Mouse (Mus musculus): ENCODE data around the gene Hs3st3a1.

Gene Hs3st3a1

DNA sequence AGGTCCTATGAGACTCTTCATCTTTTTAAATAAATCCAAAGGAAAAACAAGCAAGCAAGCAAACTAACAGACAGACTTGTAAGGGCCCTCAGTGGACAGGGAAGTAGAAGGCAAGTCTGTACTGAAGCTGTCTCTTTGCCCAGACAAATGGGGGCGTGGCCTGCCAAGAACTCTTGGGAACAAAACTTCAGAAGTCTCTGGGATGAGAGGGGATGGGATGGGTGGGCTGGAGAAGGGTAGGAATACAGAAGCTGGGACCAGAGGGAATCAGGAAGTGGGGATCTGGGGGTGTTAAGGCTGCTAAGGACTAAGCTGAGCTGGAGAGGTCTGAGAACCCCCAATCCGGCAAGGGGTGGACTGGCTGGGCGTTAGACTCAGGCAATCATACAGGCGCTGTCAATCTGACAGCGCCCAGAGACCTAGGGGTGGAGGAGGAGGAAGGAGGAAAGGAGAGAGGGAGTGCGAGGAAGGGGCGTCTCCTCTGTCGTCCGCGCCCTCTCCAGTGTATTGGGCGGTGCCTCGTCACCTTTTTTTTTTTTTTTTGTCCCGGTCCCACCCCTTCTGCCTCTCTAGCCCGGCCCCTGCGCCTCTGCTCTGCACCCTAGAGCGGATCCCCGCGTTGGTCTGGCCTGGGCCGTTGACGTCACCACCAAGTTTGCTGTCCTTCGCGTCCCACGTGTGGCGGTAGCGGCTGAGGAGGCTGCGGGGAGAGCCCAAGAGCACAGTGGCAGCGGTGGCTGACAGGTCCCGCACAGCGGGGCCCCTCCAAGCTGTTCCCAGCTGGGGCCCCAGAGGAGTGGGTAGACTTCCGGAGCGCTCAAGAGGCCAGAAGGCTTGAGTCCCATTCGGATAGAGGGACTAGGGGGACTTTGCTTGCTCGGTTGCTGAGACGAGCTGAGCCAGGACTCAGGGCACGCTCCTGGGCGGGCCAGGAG, at the start of gene Hs3st3a1:
Hs3st3a1 (plus strand) TSS at position 722 of the 935 bp plus-strand sequence.
- DNase-seq (ENCODE audit: low read depth, low spot score) = peak; percentile 60

DNA sequence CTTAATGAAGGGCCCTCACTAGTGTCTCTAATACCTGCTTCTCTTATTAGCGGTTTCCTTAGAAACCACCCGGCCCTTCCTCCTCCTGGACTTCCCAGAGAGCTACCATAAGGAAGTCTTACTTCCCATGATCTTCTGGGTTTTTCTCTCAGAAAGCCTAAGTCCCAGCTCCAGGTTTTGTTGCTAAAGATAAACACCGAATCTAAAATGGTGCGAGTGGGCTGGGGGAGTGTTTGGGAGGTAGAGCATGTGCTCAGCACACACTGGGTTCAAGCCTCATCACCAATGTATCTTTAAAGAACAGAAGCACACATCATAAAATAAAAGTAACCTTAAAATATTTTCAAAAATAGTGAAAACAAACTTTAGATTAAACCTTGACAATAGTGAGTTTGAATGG, 48.8 kb upstream of the Hs3st3a1 start:
- no peak for DNase-seq (ENCODE audit: low read depth, low spot score)

DNA sequence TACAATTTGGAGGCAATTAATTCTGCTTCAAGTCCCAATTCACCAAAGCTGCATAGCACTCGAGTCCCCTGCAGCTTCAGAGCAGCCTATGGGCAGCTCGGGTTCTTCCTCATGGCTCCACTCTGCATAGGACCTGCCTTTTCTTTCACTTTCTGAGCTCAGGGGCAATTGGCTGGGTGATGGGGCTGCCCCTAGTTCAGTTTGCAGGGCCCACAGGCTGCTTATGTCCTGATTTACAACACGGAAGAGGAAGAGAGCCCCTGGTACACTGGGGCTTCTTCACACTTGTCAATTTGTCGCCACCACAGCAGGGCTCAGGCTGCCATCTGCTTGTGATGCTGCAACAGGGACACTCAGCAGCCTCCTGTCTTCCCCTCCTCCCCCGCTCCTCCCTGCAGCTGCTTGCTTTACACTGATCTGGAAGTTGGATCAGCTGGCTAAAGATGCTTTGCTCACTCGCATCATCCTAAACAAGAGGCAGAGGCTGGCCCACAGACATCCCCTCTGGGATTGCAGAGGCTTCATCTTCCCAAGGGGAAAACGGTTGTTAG, 38.7 kb upstream of the Hs3st3a1 start:
- DNase-seq (ENCODE audit: low read depth, low spot score) = no peak

DNA sequence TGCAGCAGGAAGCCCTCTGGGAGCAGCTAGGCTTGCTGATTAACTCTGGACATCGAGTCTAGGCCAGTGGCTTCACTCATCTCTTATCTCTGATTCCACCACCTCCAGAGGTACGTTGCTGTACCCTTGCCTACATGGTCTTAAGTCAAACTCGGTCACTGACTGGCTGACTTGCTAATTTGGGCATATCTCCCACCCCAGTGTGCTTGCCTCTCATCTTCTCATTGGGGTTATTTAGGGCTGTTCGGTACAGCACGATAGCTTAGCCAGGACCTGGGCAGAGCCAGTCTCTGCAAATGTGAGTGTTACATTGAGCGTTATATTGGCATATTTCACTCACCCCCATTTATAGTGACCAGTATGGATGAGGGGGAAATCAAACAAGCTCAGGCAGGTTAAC, 38.2 kb upstream of the Hs3st3a1 start:
- DNase-seq (ENCODE audit: low read depth, low spot score) = no peak

DNA sequence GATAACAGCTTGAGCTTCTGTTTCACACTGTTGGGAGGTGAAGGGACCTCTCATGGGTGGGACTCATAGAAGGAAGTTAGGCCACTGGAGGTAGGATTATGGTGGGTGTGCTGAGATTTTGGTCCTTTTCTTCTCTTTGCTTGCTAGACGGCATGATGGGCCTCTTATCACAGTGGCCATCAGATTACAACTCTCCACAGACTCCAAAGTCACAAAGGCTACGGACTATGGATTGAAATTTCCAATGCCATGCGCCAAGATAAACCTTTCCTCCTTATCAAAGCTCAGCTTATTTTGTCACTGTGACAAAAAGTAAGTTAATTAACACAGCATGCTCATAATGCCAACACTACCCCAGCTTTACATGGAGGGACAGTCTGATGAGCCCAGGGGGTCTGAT, 37.5 kb upstream of the Hs3st3a1 start:
- DNase-seq (ENCODE audit: low read depth, low spot score) = no peak

DNA sequence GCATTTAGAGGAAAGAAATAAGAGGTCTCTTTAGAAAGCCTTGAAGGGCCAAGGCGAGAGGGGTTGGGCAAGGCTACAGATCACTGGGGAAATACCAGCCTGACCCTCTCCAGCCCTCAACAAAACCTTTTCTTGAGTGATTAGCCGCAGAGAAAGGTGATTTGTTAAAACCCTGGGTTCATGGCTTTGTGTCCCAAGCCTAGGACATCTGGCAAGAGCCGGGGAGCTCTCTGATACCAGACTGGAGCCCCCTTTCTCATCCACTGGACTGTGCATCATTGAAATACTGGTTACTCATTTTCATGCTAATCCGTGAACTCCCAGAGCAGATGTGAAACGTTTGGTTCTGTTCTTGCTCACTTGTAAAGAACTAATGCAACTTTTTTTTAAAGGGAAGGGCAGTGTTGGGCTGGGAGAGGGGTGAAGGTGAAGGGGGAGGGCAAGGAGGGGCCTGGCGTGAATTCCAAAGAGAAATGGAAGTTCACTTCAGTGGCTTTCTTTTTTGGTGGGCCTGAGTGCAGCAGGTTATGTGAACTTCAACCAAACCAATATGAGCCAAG, 34.5 kb upstream of the Hs3st3a1 start:
- no peak for DNase-seq (ENCODE audit: low read depth, low spot score)

DNA sequence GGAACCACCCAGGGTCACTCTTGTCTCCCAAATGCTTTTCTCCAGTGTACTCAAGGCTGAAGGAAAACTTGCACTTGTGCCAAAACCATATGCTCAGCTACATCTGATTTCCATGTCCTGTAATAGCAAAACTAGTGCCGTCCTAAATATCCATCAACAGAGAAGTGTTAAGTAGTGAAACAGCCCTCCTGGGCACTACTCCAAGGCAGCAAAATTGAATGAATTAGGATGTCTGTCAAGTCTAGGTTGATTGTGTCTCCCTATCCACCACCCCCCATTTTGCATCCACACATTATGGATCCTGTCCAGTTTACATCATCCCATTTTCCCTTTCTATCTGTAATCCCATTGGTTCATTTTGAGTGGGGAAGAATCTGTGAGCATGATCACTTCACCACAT, 16.2 kb upstream of the Hs3st3a1 start:
- DNase-seq (ENCODE audit: low read depth, low spot score) = no peak

DNA sequence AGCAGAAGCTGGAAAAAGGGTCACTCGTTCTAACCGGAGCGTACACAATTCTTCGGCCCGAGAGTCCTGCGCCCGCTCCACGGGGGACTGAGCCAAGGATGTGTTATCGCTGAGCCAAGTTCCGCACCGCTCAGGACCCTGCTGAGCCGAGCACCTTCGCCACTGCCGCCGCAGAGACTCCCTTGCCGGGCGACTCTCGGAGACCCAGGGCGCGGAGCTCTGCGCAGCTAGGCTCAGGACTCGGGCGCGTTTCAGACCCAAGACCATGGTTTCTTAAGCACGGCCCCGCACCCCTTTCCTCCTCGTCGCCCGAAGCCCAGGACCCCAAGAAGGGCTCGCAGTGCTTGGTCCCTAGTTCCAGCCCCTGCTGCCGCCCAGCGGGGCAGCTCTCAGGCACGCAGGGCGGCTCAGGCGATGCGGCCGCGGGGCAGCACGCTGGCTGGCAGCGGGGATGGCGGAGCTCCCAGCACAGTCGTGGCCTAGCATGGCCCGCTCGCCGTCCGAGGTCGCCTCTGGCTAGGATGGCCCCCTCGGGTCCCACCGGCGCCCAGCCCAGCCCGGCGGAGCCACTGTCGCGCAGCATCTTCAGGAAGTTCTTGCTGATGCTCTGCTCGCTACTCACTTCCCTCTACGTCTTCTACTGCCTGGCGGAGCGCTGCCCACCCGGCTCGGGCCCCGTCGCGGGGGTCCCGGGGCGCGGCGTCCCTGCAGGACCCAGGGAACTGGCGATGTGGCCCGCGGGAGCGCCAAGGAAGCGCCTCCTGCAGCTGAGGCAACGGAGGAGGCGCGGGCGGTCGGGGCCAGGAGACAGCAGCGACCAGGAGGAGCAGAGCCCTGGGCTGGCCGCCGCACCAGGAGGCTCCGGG, 647 bp downstream of the Hs3st3a1 start:
- DNase-seq (ENCODE audit: low read depth, low spot score) = peak; percentile 38

DNA sequence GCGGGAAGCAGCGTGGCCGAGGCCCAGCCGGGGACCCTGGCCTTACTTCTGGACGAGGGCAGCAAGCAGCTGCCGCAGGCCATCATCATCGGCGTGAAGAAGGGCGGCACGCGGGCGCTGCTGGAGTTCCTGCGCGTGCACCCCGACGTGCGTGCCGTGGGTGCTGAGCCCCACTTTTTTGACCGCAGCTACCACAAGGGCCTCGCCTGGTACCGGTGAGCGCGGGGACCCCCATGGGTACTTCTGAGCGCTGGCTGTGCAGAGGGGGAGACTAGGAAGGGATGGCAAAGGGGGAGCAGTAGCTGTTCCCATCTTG, 1.2 kb downstream of the Hs3st3a1 start, which contains the start of gene F930015N05Rik:
F930015N05Rik (minus strand) TSS at position 242 of the 316 bp plus-strand sequence.
- no peak for DNase-seq (ENCODE audit: low read depth, low spot score)

DNA sequence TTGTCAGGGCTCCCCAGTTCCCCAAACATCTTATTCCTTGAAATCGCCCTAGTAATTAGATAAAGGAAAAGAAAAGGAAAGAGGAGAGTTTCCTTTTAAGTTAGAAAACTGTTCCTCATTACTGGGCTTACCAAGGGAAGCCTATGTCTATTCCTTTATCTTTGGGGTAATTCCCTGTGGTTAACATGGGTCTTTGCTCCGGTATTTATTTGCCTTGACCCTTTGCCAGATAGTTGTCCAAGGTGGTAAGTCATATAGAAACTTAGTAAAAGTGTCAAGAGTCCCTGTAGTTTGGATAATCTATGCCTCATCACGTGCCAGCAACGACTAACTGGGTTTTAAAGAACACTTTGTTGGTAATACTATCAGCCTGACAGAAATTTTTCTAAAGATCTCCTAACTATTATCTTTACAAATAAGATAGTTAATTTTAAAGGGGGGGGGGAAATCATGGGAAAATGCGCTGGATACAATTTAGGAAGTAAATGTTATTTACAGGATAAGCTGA, 1.7 kb downstream of the Hs3st3a1 start:
- no peak for DNase-seq (ENCODE audit: low read depth, low spot score)

DNA sequence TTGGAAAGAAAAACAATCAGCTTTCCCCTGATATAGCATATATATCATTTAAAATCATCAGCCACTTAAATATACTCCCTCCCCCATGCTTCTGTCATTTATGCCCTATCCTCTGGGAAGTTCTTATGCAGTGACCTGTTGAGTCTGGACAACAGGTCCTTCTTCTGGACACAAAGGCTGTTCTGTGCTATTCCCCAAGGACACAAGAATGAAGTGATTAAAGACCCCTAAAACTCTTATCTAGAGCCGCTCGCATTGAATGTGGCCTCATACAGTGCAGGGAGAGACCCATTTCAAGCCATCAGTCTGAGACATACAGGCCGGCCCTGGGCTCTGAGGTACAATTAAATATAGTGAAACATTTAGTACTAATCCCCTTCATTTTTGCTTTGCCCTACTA, 2.6 kb downstream of the Hs3st3a1 start:
- DNase-seq (ENCODE audit: low read depth, low spot score) = no peak

DNA sequence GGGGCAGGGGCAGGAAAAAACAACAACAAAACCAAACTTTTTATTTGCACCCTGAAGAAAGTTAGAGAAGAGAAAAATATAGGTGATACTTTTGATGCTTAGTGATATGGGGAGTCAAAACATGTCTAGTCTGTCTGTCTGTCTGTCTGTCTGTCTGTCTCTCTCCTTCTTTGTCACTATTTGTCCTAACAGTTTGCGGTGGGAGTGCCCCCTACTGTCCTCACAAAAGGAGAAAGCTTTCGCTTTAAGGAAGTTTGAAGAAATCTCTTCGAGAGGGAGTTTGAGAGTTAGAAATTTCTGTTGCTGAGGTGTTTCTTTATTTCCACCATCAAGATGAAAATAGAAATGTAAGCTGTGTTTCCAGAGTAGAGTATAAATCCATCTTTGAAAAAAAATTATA, 3.8 kb downstream of the Hs3st3a1 start:
- DNase-seq (ENCODE audit: low read depth, low spot score) = no peak

DNA sequence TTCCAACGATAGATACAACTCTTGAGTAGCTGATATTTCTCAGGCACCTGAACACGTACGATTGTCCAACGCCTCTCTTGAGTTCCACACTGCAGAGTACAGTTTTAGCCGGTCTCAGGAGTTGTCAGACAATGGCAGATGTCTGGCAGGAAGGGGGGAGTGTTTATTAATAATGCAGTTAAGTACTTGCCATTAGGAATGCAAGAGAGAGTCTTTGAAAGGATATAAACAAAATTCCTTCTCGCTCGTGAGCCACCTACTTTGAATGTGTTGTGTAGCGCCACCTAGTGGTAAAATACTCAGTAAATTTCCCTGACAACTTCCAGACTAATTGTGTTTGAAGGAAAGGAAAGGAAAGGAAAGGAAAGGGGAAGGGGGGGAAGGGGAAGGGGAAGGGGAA, 7.0 kb downstream of the Hs3st3a1 start:
- peak; percentile 28 for DNase-seq (ENCODE audit: low read depth, low spot score)

DNA sequence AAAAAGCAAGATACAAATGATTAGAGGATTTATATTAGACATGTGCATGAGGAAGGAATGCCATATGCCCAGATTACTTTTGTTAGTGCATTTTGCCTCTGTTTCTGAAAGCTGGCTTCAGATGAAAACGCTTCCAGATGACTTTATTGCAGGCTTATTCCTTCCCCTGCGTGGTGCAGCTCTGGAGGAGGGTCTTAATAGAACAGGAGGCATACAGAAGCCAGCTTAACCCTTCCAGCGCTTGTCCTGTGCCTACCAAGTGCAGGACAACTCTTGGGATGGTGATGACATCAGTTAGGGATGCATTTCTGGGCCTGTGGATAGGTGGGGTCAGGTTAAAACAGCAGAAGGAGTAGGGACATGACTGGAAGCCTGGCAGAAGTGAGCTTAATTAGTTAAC, 7.6 kb downstream of the Hs3st3a1 start:
- DNase-seq (ENCODE audit: low read depth, low spot score) = no peak

DNA sequence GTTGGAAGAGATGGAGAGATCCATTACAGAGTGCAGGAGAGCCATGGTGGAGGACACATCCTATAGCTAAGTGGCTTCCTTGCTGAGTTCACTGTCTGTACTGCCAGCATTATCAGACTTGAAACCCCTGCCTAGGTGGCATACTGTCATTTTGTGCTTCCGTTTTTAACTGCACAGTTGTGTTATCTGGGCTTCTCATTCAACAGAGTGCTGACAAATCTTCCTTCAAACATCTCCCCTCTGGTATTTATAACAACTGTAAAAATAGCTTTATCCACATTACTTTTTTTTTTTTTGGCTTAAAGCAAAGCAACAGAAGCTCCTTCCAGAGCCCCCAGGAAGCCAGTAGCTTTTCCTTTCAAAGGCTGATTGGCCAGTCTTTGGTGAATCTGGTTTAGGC, 10.1 kb downstream of the Hs3st3a1 start:
- no peak for DNase-seq (ENCODE audit: low read depth, low spot score)

DNA sequence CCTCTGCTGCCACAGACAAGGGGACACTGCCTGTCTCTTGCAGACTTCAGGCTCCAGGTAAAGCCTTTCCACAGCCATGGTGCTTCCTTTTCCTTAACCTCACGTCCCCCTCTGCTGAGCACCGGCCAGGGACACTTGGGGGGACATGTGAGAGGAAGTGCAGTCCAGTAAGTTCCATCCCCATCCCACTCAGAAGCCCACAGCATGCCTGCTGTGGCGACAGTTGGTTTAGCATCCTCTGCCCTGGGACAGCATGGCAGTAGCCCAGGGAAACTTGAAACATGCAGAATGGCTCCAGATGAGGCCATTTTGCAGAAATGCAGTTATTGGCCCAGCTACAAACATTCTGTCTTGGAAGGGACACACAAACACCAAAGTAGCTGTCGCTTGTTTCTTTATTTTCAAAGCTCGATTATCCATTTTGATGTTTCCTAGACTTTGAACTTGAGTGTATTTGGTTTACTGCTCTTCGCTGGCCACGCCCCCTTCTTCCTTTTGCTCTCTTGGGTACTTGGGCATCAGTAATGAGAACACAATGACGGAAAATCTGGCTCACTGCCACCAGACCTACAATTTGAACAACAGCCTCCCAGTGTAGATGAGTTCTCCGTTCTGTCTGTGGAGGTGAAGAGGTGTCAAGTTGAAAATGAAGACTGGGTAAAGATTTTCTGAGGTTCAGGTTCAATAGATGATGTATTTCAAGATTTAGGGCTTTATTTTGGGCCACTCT, 13.6 kb downstream of the Hs3st3a1 start:
- DNase-seq (ENCODE audit: low read depth, low spot score) = no peak

DNA sequence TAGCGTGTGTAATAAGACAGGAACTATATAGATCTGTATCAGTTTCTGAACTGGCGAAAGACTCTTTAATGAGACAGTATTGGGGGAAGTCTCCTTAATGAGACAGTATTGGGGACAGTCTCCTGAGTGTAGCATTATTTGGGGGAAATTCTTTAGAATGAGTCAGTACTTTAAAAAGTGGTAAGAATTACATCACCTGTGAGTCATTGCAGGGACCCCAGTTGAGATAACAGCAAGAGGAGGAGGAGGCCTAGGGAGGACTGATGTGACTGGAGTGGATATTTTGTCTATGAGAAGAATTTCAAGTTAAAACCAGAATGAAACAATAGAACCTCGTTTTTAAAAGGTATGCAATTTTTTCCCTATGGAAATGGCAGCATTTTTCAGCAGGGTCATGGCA, 26.6 kb downstream of the Hs3st3a1 start:
- DNase-seq (ENCODE audit: low read depth, low spot score) = no peak

DNA sequence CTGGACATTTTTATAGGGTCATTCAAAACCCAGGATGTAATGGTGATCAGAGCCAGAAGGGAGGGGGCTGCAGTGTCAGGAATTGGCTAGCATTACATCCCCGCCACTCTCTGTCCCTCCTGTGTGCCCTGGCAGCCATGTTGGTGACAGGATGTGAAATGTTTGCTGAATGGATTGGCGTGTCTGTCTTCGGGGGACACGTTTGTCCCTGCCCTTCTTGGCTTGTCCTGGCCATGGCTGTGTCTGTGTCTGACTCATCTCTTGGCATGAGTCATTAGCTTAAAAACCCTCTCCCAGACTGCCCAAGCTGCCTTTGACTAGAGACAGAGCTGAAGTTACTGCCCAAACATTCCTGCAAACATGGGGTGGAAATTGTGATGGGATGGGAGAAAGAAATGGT, 33.6 kb downstream of the Hs3st3a1 start:
- no peak for DNase-seq (ENCODE audit: low read depth, low spot score)

DNA sequence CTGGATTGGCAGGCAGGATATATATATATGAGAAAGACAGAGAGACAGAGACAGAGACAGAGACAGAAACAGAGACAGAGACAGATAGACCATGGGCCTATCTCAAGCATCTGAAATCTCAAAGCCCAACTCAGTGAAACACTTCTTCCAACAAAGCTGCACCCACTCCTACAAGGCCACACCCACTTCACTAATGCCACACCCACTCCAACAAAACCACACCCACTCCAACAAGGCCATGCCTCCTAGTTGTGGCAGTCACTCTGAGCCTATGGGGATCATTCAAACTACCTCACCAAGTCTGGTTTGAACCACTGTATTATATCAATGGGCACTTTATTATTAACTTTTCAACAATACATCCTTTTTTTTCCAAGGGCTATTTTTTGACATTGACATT, 35.6 kb downstream of the Hs3st3a1 start:
- DNase-seq (ENCODE audit: low read depth, low spot score) = no peak

DNA sequence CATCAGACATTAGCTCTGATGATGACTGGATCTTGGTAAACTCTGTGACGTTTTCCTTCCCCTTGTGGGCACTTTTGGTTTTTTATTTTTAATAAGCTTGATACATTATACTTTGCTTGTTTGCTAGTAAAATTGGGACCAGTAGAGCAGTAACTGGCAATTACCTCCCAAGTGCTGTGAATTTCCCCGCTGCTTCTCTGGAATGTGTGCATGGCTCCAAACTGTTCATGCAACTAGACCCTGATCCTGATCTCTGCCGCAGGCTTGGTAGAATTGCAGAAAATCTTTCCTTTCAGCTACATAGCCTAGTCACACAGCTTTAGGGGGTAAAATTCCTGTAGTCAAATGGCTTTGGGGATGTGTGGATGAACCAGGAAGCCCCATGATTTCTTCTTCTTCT, 38.5 kb downstream of the Hs3st3a1 start:
- no peak for DNase-seq (ENCODE audit: low read depth, low spot score)

DNA sequence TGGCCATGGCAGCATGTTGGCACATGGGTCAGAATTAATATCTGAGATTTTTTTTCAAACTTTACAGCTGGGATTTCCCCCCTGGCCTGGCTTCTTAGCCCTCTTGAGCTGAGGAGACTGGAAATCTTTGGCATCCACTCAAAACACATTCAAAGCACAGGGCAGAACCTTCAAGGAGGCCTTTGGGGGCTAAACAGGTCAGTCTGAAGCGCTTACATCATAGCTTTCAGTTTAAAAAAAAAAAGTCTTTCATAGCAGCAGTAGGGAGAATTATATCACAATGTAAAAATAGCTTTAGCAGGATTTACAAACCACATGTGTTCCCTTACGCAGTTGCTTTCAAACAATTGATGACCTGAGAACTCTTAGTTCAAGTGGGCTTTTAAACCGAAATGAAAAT, 46.3 kb downstream of the Hs3st3a1 start:
- no peak for DNase-seq (ENCODE audit: low read depth, low spot score)

Data from WW6 (cell line).